Mouse (Mus musculus) right cerebral cortex, adult 2 months (tissue): ENCODE measurements around the gene Mfsd13b.

ENCODE experiments used
- DNase-seq, 2 experiments: peaks; one replicate each; pipeline ENCODE4 v3.0.0; 2021 to 2022; ENCODE audit warnings: low spot score in 2 of 2

Mfsd13b gene

GRCm38 (mm10) chr7:121043004-121043403 is 60.7 kb downstream of the Mfsd13b start:
- DNase-seq, result no peak

- no peak for DNase-seq
Observed at GRCm38 (mm10) chr7:121043510-121043909, 61.2 kb downstream of the Mfsd13b start.

GRCm38 (mm10) chr7:121044251-121044650 is 61.9 kb downstream of the Mfsd13b start:
- no peak for DNase-seq

GRCm38 (mm10) chr7:121045671-121046453 is 63.6 kb downstream of the Mfsd13b start:
- DNase-seq, result no peak

GRCm38 (mm10) chr7:121047624-121048023 is 65.3 kb downstream of the Mfsd13b start:
- DNase-seq, result no peak

GRCm38 (mm10) chr7:121053071-121053470 is 70.8 kb downstream of the Mfsd13b start:
- DNase-seq, result no peak

- DNase-seq, result no peak
Observed at GRCm38 (mm10) chr7:121059477-121060218, 77.3 kb downstream of the Mfsd13b start.

- peak; percentile 28 to 35 for DNase-seq
Observed at GRCm38 (mm10) chr7:121064309-121064708, 82.0 kb downstream of the Mfsd13b start.
